Mouse (Mus musculus): ENCODE measurements around the gene Myo9a. TPM values are rescaled to one million over a fixed set of nuclear protein-coding genes. Genes with fewer than 3 reads are reported as not detected.

Gene Myo9a
- polyA plus RNA-seq, 1 experiment, result 21.9 TPM

Other genes with a start within 250 kb of the Myo9a start
- 59.6 and 59.9 TPM in 2 replicates for gene Hexa, start 211.4 kb upstream of the Myo9a start, polyA plus RNA-seq (2012; rRNA removed)
- 2.5 and 3.6 TPM in 2 replicates for gene Tmem202, start 211.0 kb upstream of the Myo9a start, polyA plus RNA-seq (2012; rRNA removed)
- 17.5 and 19.3 TPM in 2 replicates for gene Celf6, start 173.0 kb upstream of the Myo9a start, polyA plus RNA-seq (2012; rRNA removed)
- gene Parp6, start 133.6 kb upstream of the Myo9a start, polyA plus RNA-seq (2012; rRNA removed), result 186 and 191 TPM in 2 replicates
- gene Pkm, start 94.5 kb upstream of the Myo9a start, polyA plus RNA-seq (2012; rRNA removed), result 1,290 and 1,497 TPM in 2 replicates
- gene Gramd2, start 70.8 kb upstream of the Myo9a start, polyA plus RNA-seq (2012; rRNA removed), result 13.2 and 15.2 TPM in 2 replicates
- 5.1 and 7.0 TPM in 2 replicates for gene Senp8, start 186 bp upstream of the Myo9a start, polyA plus RNA-seq (2012; rRNA removed)
- gene Nr2e3, start 209.8 kb downstream of the Myo9a start, polyA plus RNA-seq (2012; rRNA removed), result 0.11 TPM in 1 of 2 replicates, not detected in the other